Mouse (Mus musculus): ENCODE results near the gene Nupr1l. TPM values are rescaled to one million over a fixed set of nuclear protein-coding genes. Genes with fewer than 3 reads are reported as not detected.
"Not testable (repeated sequence)": the region's sequence is repeated elsewhere in the genome, so short reads cannot be mapped to it uniquely, and the experiment has no call there.

Gene Nupr1l
- polyA plus RNA-seq, 1 experiment from 2014 or later = 0.31 TPM

DNA sequence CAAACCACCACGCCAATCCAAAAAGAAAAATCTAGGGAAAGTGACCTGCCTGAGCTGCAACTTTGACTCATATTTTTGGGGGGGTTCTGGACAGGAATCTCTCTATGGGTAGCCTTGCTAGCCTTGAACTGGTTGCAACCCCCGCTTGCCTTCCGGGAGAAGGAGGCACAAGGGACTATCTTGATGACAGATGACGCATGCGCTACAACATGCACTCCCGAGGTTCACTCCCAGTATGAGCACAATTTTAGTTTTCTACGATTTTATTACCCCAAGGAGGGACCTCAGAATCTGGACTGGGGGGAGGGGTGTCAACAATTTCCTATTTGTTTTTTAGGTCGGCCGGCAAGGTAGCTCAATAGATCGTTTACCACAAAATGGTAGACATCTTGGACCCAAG, 22.1 kb upstream of the Nupr1l start:
- DNase-seq (peak; percentile 59), ATAC-seq (ENCODE audit: low read depth) (no peak)
- H3K4me2 ChIP-seq = peak overlapping the region; percentile 84
- peaks cover 21% of the 10 kb centered on the region for H3K4me1 ChIP-seq (replicated peaks)
- no peaks in the 10 kb centered on the region for H3K9me3 ChIP-seq (replicated peaks)
- H3K27me3 ChIP-seq = no peaks in the 10 kb centered on the region
- H3K27ac ChIP-seq = peak overlapping the region; percentile 98
- WGBS (ENCODE audit: insufficient replicate concordance) = 6% methylated on average over 10 of the region's 10 CpGs
- H3K9ac ChIP-seq = peak overlapping the region; percentile 94
- H3K36me3 ChIP-seq = peaks cover 37% of the 10 kb centered on the region
- H3K4me3 ChIP-seq (replicated peaks) = peak overlapping the region; percentile 89

DNA sequence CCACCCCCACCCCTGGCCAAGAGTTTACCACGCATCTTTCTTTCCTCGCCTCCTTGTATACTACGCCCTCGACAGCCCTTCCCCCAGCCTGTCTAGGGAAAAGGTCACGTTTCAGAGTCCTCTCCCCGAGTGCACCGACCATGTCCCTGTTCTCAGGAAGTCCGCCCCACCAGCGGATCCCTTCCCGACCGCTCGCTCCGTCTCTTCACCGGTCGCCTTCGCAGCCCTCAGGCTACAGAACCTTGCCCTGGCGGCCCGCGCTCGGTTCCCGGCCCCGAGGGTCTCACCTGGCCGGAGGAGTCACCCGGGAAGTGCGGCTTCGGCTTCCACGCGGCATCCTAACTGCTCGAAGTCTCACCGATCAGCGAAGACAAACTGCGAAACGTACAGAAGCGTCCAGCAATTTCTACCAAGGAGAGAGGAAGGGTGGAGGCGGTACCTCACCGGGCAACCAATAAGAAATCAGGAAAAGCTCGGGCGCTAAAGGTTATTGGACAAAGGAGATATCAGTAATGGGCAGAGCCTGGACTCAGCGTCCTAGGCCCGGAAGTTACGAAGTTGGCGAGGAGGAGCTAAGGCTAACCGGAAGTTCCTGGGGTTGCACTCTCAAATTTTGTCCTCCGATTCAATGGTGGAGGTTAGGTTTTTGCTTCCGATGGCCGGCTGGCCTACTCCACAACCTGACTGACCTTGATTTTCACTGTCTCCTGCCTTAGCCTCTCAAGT, 21.3 kb upstream of the Nupr1l start, which contains the start of gene Chchd2:
Gene Chchd2, minus strand, starts transcription at position 560 of the 726 bp plus-strand sequence.
- Histone ChIP-seq H3K36me3 (peaks cover 29% of the 10 kb centered on the region), H3K9ac (peak within 1 kb of the TSS; percentile 94), H3K27me3 (no peaks in the 10 kb centered on the region), H3K4me2 (peak within 1 kb of the TSS; percentile 84), H3K4me1 (replicated peaks) (peaks cover 21% of the 10 kb centered on the region), H3K4me3 (replicated peaks) (peak within 1 kb of the TSS; percentile 89), H3K9me3 (replicated peaks) (no peaks in the 10 kb centered on the region), H3K27ac (peak within 1 kb of the TSS; percentile 98)
- ATAC-seq (ENCODE audit: low read depth) (peak; percentile 99), DNase-seq (peak; percentile 95)
- WGBS (ENCODE audit: insufficient replicate concordance) = 0% methylated on average over 46 of the region's 46 CpGs

DNA sequence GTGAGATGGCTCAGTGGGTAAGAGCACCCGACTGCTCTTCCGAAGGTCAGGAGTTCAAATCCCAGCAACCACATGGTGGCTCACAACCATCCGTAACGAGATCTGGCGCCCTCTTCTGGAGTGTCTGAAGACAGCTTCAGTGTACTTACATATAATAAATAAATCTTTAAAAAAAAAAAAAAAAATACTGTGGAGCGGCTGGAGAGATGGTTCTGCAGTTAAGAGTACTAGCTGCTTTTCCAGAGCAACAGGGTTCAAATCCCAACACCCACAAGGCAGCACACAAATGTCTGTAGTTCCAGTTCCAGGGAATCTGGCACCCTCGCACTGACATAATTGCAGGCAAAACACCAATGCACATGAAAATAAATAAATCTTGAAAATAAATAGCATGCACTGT, 17.9 kb upstream of the Nupr1l start:
- not testable (repeated sequence) for H3K36me3 ChIP-seq; H3K4me3 ChIP-seq (replicated peaks); ATAC-seq (ENCODE audit: low read depth); H3K4me2 ChIP-seq; H3K9me3 ChIP-seq (replicated peaks); H3K9ac ChIP-seq; H3K27me3 ChIP-seq; DNase-seq; H3K27ac ChIP-seq
- peaks cover 15% of the 10 kb centered on the region for H3K4me1 ChIP-seq (replicated peaks)
- WGBS (ENCODE audit: insufficient replicate concordance) = 69% methylated on average over 7 of the region's 7 CpGs

DNA sequence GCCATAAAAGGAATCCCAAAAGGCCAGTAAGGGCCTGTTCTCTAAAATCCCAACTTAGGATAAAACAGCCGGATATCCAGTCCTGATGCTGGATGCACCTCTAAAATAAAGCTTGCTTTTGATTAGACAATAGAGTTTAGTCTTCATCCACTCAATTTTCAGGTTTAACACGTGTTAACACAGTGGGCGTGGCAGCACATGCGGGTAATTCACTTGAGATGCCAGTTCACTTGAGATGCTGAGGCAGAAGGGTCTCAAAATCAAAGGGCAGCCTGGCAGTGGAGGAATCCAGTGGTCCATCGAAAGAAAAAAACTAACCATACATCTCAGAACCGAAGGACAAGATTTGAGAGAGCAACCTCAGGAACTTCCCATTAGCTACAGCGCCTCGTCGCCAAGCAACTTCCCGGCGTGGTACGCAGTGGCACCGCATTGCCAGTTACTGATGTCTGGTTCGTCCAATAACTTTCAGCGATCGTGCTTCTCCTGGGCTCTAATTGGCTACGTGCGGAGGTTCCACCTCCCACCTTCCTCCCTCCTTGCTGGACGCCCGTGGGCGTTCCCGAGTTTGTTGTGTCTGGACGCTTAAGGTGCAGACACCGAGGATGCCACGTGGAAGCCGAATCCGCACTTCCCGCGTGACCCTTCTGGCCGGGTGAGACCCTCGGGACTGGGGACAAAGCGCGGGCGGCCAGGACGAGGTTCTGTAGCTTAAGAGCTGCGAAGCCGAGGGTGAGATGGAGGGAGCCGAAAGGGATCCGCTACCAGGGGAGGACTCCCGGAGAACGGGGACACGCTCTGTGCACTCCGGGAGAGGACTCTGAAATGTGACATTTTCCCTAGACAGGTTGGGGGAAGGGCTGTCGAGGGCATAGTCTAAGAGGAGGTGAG, 12.9 kb upstream of the Nupr1l start, which contains the start of gene Zbed5:
Gene Zbed5, plus strand, starts transcription at position 526 of the 891 bp plus-strand sequence.
- Histone ChIP-seq H3K27me3 (no peaks in the 10 kb centered on the region), H3K9ac (peak within 1 kb of the TSS; percentile 66), H3K4me1 (replicated peaks) (peaks cover 15% of the 10 kb centered on the region), H3K9me3 (replicated peaks) (no peaks in the 10 kb centered on the region), H3K36me3 (no peaks in the 10 kb centered on the region), H3K4me3 (replicated peaks) (peak within 1 kb of the TSS; percentile 63), H3K27ac (no peak within 1 kb of the TSS), H3K4me2 (peak within 1 kb of the TSS; percentile 93)
- DNase-seq (peak; percentile 89), ATAC-seq (ENCODE audit: low read depth) (peak; percentile 99)
- 3% methylated on average over 44 of the region's 44 CpGs for WGBS (ENCODE audit: insufficient replicate concordance)

DNA sequence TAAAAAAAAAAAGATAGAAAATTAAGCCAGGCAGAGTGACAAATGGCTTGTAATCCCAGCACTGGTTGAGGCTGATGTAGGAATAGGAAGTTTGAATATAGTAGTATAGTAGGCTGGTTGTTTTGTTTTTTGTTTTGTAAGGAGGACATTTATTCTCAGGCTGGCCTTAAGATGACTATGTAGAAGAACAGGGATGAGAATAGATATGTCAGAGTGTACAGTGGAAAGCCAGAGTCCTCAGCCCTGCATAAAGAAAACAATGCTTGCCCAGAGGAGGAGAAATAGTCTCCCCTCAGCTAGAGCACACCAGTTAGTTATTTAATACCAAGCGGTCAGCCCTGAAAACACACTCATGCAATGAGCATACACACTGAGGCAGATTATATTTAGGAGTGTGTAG, 9.9 kb upstream of the Nupr1l start, which contains the start of gene Phkg1:
Gene Phkg1, minus strand, starts transcription at position 101 of the 400 bp plus-strand sequence.
- 90% methylated on average over 1 of the region's 1 CpGs for WGBS (ENCODE audit: insufficient replicate concordance)
- Histone ChIP-seq H3K9me3 (replicated peaks) (no peaks in the 10 kb centered on the region), H3K4me1 (replicated peaks) (peaks cover 15% of the 10 kb centered on the region), H3K36me3 (no peaks in the 10 kb centered on the region), H3K9ac (no peak within 1 kb of the TSS), H3K4me2 (no peak within 1 kb of the TSS), H3K27me3 (no peaks in the 10 kb centered on the region), H3K4me3 (replicated peaks) (no peak within 1 kb of the TSS), H3K27ac (no peak within 1 kb of the TSS)
- no peak for DNase-seq
- no peak for ATAC-seq (ENCODE audit: low read depth)

DNA sequence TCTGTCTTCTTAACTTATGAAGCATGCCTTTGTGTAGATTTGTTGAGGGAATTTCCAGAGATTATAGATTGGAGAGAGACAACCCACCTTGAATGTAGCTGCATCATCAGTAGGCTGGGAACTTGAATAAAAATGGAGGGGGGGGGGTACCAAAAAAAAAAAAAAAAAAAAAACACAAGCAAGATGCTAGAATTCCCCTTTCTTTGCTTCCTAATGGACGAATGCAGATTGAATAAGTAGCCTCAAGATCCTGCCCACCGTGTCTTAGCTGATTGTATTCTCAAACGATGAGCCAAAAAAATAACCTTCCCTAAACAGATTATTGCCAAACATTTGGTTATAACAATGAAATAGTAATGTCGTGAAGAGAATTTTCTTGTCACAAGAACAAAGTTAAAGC, 565 bp upstream of the Nupr1l start:
- peak overlapping the region; percentile 76 for H3K4me3 ChIP-seq (replicated peaks)
- H3K9ac ChIP-seq = no peak overlapping the region
- WGBS (ENCODE audit: insufficient replicate concordance) = 21% methylated on average over 4 of the region's 4 CpGs
- no peak overlapping the region for H3K27ac ChIP-seq
- DNase-seq (no peak), ATAC-seq (ENCODE audit: low read depth) (no peak)
- peaks cover 28% of the 10 kb centered on the region for H3K4me1 ChIP-seq (replicated peaks)
- H3K36me3 ChIP-seq = no peaks in the 10 kb centered on the region
- H3K27me3 ChIP-seq = peaks cover 10% of the 10 kb centered on the region
- peak overlapping the region; percentile 98 for H3K4me2 ChIP-seq
- H3K9me3 ChIP-seq (replicated peaks) = no peaks in the 10 kb centered on the region

DNA sequence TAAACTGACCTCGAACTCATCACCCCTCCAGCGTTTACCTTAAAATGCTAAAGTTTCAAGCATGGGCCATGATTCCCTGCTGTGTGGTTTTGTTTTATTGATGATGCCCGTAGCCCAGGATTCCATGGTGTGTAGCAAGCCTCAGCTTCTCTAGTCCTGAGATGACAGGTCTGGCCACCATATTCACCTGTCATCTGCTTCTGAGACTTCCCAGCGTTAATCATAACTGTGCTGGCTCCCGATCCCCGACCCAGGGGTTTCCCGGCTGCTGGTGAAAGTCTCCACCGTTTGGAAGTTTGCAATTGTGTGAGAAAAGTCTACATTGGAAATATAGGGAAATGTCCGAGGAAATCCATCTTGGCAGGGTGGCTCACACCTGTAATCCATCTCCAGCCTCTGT, 807 bp downstream of the Nupr1l start:
- H3K4me1 ChIP-seq (replicated peaks) = peaks cover 28% of the 10 kb centered on the region
- no peak for DNase-seq
- H3K9ac ChIP-seq = peak overlapping the region; percentile 83
- no peaks in the 10 kb centered on the region for H3K9me3 ChIP-seq (replicated peaks)
- H3K36me3 ChIP-seq = no peaks in the 10 kb centered on the region
- peak overlapping the region; percentile 76 for H3K4me3 ChIP-seq (replicated peaks)
- H3K27me3 ChIP-seq = peaks cover 10% of the 10 kb centered on the region
- WGBS (ENCODE audit: insufficient replicate concordance) = 64% methylated on average over 9 of the region's 9 CpGs
- no peak for ATAC-seq (ENCODE audit: low read depth)
- H3K4me2 ChIP-seq = peak overlapping the region; percentile 98
- no peak overlapping the region for H3K27ac ChIP-seq

DNA sequence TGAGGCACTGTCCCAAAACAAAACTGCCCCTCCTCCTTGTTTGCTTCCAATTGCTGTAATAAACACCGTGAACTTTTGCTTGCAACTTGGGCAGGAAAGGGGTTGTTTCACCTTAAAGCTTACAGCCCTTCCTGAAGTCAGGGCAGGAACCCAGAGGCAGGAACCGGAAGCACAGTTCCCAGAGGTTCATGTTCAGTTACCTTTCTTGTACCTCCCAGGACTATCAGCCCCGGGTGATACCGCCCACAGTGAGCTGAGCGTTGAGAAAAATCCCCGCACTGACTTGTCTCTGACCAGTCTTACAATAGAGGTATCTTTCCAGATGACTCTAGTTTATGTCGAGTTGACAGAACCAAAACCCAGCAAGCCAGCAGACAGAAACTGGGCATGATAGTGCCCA, 1.3 kb downstream of the Nupr1l start:
- Histone ChIP-seq H3K4me3 (replicated peaks) (peak overlapping the region; percentile 76; the same call in 1 of the 2 replicates), H3K27me3 (peaks cover 10% of the 10 kb centered on the region), H3K4me2 (peak overlapping the region; percentile 98), H3K9ac (no peak overlapping the region), H3K36me3 (no peaks in the 10 kb centered on the region), H3K27ac (no peak overlapping the region), H3K9me3 (replicated peaks) (no peaks in the 10 kb centered on the region), H3K4me1 (replicated peaks) (peaks cover 28% of the 10 kb centered on the region)
- no peak for ATAC-seq (ENCODE audit: low read depth)
- no peak for DNase-seq
- 64% methylated on average over 7 of the region's 7 CpGs for WGBS (ENCODE audit: insufficient replicate concordance)

DNA sequence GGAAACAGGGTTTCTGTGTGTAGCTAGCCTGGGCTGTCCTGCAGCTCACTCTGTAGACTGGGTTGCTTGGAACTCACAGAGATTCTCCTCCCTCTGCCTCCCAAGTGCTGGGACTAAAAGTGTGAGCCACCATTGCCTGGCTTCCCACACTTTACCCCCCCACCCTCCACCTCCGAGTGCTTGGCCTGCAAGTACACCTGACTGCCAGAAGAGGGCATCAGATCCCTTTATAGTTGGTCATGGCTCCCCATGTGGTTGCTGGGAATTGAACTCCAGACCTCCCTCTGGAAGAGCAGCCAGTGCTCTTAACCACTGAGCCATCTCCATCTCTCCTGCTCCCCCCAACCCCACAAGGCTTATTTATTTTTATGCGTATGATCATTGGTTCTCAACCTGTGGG, 5.7 kb downstream of the Nupr1l start:
- Histone ChIP-seq H3K9ac (no peak overlapping the region), H3K36me3 (no peaks in the 10 kb centered on the region), H3K9me3 (replicated peaks) (no peaks in the 10 kb centered on the region), H3K4me1 (replicated peaks) (peaks cover 18% of the 10 kb centered on the region), H3K27ac (no peak overlapping the region), H3K4me3 (replicated peaks) (no peak overlapping the region), H3K4me2 (no peak overlapping the region), H3K27me3 (peaks cover 9% of the 10 kb centered on the region)
- no peak for ATAC-seq (ENCODE audit: low read depth)
- peak; percentile 12 for DNase-seq
- 20% methylated on average over 2 of the region's 2 CpGs for WGBS (ENCODE audit: insufficient replicate concordance)

DNA sequence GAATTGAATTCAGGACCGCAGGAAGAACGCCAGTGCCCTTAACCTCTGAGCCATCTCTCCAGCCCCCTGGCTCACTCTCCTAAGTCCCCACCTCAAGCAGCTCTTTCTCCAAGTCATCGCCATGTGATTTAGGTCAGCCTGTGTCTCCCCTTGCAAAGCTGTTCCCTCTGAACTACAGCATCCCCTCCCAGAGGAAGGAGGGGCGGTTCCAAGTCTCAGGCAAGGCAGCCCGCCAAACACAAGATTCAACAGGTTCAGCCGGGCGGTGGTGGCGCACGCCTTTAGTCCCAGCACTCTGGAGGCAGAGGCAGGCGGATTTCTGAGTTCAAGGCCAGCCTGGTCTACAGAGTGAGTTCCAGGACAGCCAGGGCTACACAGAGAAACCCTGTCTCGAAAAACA, 7.2 kb downstream of the Nupr1l start:
- H3K27ac ChIP-seq; H3K9me3 ChIP-seq (replicated peaks); H3K4me2 ChIP-seq; H3K9ac ChIP-seq; H3K4me3 ChIP-seq (replicated peaks); DNase-seq; ATAC-seq (ENCODE audit: low read depth); H3K36me3 ChIP-seq; H3K27me3 ChIP-seq: not testable (repeated sequence)
- 83% methylated on average over 11 of the region's 11 CpGs for WGBS (ENCODE audit: insufficient replicate concordance)
- peaks cover 14% of the 10 kb centered on the region for H3K4me1 ChIP-seq (replicated peaks)

DNA sequence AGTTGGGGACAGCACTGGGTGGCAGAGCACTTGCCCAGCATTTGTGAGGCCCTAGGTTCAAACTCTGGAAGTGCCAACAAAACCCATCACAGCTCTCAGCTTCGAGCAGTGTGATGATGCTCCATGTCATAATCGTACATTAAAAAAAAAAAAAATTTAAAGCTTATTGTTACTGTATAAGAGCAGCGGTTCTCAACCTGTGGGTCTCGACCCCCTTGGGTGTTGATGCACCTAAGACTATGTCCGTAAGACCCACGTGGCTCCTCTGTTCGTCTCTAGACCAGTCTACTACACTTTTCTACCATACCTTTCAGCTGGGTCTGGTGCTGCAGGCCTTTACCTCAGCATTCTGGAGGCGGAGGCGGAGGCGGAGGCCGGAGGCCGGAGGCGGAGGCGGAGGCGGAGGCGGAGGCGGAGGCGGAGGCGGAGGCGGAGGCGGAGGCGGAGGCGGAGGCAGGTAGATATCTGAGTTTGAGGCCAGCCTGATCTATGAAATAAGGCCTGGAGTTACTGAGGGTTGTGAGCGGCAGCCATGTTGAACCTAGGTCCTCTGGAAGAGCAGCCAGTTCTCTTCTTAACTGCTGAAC, 9.8 kb downstream of the Nupr1l start:
- DNase-seq = peak; percentile 18
- ATAC-seq (ENCODE audit: low read depth) = 0 out of 2 replicates have a peak, but pooled peaks have one; percentile 29
- WGBS (ENCODE audit: insufficient replicate concordance) = 73% methylated on average over 24 of the region's 24 CpGs

More for the DNA sequence above, 9.8 kb downstream of the Nupr1l start:
- Histone ChIP-seq H3K4me3 (replicated peaks) (no peak overlapping the region), H3K4me1 (replicated peaks) (peaks cover 15% of the 10 kb centered on the region), H3K4me2 (no peak overlapping the region), H3K9me3 (replicated peaks) (no peaks in the 10 kb centered on the region), H3K36me3 (no peaks in the 10 kb centered on the region), H3K27ac (no peak overlapping the region), H3K9ac (no peak overlapping the region), H3K27me3 (no peaks in the 10 kb centered on the region)

Data from liver, embryonic 13.5 days (tissue).